Mouse (Mus musculus) CD8-positive naive resting alpha-beta T cell, adult 2 months (primary cell): ENCODE measurements around the gene Psmb8.
"Not testable (repeated sequence)": the region's sequence is repeated elsewhere in the genome, so short reads cannot be mapped to it uniquely, and the experiment has no call there.

Experiments
- DNase-seq, 2 experiments: peaks; one replicate each; pipeline ENCODE4 v3.0.0; 2022; ENCODE audit warnings: low read depth in 2 of 2, low spot score in 2 of 2

Gene Psmb8

DNA sequence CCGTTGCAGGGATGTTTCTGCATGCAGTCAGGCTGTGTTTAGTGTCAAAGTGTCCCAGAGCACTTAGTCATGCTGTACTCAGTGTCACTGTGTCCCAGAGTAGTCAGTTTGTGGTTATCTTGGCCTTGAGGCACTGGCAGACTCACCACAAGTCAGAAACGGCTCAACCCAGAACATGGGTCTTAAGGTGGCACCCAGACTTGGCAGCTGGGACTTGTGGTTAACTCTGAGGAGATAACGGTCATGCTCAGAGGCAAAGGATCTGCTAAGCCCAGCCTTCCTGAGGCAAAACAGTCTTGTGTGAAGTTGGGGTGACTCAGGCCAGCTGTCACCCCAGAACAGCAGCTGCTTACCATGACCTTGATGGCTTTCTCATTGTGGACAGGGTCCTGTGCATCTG, 13.1 kb downstream of the Psmb8 start:
- no peak for DNase-seq

DNA sequence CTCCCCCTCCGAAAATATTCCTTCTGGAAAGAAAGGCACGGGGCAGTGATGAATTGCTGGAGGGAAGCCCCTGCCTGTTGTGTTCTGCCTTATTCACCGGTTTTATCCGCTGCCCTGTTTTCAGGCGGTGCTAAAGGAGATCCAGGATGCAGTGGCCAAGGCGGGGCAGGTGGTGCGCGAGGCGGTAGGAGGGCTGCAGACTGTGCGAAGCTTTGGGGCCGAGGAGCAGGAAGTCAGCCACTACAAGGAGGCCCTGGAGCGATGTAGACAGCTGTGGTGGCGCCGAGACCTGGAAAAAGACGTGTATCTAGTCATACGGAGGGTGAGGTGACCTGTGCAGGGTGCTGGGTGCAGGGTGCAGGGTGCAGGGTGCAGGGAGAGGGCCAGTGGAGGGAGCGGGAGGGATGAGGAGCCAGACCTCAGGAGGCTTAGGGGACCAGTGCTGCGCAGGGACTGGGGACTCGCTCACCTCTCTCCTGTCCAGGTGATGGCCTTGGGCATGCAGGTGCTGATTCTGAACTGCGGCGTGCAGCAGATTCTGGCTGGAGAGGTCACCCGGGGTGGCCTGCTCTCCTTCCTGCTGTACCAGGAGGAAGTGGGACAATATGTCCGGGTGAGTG, 14.3 kb downstream of the Psmb8 start:
- peak in 1 of 2 experiments; percentile 42 for DNase-seq

DNA sequence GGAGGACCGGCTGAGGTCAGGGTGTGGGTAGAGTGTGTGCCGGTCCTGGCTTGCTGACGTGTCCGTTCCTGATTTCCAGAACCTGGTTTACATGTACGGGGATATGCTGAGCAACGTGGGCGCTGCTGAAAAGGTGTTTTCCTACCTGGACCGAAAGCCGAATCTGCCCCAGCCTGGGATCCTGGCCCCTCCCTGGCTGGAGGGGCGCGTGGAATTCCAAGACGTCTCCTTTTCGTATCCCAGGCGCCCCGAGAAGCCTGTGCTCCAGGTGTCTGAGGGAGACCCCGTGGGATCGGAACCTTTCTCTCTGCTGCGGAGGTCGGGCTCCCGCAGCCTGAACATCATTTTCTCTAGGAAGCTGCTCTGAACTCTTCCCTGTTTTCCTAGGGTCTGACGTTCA, 16.4 kb downstream of the Psmb8 start:
- DNase-seq: no peak

DNA sequence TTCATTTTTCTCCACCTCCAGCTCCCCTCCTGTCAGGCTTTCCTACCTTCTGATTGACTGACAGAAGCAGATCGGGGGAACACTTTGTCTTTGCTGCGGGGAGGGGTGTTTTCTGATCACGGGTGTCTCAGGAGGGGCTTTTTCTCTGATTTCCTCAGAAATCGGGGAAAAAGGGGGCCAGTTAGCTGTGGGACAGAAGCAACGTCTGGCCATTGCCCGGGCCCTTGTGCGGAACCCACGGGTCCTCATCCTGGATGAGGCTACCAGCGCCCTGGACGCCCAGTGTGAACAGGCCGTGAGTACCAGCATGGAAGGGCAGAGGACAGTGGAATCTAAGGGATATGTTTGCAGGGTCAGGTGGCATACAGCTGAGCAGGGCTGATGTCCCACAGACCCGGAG, 17.7 kb downstream of the Psmb8 start:
- DNase-seq: no peak

DNA sequence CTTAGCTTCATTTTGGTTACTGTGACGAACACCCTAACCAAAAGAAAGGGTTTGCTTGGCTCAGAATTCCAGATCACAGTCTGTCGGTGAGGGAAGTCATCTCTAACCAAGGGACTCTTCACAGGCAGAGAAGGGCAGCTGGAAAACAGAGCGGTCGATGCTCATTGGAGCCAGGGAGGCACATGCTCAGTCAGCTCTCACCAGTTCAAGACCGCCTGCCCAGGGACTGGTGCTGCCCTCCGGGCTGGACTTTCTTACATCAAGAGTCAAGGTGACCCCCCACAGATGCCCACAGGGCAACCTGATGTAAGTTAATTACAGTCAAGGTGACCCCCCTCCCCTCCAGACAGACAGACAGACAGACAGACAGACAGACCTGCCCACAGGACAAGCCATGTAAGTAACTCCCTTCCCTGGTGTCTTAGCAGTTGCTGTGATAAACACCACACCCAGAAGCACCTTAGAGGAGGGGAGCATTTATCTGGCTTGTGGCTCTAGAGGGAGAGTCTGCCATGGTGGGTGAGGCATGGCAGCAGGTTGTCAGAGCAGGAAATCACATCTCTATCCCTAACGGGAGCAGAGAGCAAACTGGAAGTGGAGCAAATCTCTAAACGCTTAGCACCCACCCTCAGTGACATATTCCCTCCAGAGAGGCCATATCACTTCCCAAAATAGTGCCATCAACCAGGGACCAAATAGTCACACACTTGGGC, 19.9 kb downstream of the Psmb8 start:
- DNase-seq: peak in 1 of 2 experiments; percentile 0

DNA sequence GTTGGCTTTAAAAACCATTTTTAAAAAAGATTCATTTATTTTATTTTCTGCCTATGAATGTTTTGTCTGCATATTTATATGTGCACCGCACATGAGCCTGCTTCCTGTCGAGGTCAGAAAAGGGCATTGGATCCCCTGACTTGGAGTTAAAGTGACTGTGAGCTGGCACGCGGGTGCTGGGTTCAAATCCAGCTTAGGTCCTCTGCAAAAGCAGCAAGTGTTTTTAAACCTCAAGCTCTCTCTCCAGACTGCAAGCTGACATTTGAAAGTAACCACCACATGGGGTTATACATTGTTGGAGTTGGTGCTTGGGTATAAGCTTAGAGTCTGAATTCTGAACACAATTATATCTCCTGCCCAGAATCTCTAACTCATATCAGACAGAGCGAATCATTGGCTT, 20.5 kb downstream of the Psmb8 start:
- DNase-seq: no peak

DNA sequence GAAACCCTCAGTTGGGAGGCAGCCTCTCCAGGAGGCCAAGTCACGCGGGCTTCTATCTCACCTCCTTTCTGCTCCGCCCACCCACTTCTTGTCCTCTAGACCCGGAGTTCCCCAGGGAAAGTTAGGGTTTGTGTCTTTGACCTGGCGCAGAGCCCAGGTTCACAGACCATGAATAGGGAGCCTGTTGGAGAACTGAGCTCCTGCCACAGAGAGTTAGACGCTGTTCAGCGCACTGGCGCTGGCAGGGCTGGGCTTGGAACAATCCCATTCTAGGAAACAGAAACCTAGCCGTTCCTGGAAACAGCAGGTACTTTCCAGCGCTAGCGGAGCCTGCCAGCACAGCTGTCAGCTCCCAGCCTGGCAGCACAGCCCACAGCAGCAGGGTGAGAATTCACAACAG, 21.2 kb downstream of the Psmb8 start:
- DNase-seq: no peak

DNA sequence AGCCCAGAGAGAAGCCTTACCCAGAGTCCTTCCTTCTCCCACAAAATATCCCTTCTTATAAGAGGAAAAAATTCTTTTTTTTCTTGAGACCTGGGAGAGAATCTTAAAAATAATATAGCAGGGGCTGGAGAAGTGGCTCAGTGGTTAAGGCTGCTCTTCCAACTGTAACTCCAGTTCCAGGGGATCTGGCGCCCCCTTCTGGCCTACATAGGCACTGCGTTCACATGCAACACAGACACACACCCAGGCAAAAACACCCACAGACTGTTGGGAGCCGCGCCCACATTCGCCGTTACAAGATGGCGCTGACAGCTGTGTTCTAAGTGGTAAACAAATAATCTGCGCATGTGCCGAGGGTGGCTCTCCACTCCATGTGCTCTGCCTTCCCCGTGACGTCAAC, 21.6 kb downstream of the Psmb8 start:
- DNase-seq: peak; percentile 75 to 86

DNA sequence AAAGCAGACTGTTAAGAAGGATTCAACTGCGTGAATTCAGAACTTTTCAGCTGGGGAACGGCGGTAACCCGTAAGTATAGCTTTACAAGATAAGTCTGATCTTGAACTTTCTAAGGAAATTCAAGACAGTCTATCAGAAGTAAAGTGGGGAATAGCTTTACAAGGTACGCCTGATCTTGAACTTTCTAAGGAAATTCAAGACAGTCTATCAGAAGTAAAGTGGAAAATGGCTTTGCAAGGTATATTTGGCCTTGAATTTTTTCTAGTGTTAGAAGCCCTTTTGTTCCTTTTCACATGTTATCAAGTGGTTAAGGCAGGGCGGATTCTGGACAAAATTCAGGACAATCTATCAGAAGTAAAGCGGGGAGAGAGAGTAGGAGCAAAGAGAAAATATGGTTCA, 22.3 kb downstream of the Psmb8 start:
- DNase-seq: peak; percentile 33 to 62

DNA sequence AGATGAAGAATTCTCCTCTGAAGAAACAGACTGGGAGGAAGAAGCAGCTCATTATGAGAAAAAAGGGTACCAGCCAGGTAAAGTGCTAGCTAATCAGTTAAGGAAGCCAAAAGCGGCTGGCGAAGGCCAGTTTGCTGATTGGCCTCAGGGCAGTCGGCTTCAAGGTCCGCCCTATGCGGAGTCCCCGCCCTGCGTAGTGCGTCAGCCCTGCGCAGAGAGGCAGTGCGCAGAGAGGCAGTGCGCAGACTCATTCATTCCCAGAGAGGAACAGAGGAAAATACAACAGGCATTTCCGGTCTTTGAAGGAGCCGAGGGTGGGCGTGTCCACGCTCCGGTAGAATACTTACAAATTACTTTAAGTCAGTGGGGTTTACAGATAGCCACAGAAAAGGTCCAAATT, 22.9 kb downstream of the Psmb8 start:
- not testable (repeated sequence) for DNase-seq

DNA sequence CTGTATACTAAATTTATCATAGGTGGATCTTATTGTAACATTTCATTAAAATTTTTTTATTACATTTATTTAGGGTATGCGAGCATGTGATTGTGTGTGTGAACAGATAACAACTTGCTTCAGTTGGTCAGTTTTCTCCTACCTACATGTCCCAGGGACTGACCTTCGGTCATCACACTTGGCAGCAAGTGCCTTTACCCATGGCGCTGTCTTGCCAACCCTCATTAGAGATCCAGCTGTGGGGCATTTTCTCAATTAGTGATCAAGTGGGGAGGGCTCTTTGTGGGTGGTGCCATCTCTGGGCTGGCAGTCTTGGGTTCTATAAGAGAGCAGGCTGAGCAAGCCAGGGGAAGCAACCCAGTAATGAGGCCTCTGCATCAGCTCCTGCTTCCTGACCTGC, 27.3 kb downstream of the Psmb8 start:
- no peak for DNase-seq

DNA sequence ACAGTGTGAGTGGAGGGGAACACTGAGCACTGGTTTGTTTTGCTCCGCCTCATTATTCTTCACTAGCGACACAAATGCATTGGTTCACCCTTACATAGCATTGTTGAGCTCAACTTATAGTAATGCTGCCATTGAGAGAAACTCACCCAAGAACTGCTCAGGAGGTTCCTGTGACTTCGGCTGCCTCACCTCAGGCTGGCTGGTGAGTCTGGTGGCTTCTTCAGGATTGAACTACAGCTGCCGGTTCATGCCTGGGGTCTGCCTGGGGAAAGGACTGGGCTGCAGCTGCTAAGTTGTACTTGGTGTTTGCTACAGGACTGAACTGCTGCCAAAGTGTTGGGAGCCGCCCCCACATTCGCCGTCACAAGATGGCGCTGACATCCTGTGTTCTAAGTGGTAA, 27.9 kb downstream of the Psmb8 start:
- DNase-seq: no peak

DNA sequence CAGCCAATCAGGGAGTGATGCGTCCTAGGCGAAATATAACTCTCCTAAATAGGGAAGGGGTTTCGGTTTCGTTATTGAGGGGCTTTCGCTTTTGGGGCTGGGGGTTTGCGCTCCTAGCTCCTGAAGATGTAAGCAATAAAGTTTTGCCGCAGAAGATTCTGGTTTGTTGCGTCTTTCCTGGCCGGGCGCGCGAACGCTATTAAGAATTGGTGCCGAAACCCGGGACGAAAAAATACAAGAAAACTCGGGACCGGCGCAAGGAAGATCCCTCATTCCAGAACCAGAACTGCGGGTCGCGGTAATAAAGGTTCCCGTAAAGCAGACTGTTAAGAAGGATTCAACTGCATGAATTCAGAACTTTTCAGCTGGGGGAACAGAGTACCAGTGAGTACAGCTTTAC, 28.4 kb downstream of the Psmb8 start:
- not testable (repeated sequence) for DNase-seq

DNA sequence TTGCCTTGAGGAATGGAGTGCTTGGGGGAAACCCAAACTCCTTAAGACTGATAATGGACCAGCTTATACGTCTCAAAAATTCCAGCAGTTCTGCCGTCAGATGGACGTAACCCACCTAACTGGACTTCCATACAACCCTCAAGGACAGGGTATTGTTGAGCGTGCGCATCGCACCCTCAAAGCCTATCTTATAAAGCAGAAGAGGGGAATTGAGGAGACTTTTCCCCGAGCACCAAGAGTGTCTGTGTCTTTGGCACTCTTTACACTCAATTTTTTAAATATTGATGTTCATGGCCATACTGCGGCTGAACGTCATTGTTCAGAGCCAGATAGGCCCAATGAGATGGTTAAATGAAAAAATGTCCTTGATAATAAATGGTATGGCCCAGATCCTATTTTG, 33.5 kb downstream of the Psmb8 start:
- not testable (repeated sequence) for DNase-seq

DNA sequence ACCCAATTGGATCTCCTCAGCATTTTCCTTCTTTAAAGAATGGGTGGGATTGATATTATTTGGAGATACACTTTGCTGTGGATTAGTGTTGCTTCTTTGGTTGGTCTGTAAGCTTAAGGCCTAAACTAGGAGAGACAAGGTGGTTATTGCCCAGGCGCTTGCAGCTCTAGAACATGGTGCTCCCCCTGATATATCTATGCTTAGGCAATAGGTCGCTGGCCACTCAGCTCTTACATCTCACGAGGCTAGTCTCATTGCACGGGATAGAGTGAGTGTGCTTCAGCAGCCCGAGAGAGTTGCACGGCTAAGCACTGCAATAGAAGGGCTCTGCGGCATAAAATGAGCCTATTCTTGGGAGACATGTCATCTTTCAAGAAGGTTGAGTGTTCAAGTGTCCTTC, 34.5 kb downstream of the Psmb8 start:
- not testable (repeated sequence) for DNase-seq

DNA sequence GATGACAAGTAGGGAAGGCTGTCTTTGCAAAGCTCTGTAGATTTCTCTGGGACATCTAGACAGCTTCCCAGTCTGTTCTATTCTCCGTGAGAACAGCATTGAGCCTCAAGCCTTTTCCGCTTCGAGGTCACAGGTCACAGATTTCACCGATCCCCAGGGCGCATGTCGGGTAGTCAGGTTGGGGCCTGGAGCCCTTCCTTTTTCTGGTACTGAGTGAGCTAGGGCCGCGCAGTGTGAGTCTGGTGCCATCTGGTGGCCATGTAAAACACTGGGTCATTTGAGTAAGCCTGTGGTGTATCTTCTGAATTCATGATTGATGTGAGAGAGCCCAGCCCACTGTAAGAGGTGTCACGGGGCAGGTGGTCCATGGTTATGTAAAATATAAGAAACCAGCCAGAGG, 37.4 kb downstream of the Psmb8 start:
- DNase-seq: peak; percentile 82 to 88

DNA sequence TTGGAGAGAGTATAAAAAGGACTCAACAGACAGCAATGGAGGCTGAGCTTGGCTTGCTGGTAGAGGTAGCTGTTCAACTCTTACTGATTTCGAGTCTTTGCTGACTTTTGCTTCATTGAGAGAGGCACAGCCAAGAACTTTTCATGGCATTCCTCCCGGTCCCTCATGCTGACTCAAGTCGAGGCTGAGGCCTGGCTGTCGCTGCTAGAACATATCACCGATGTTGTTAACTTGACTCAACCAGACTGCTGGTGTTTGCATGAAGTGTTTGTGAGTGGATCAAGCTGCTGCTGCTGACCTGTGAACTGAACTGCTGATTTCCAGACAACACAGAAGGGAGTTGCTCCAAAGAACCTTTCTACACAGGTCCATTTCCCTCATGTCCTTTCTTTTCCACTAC, 39.2 kb downstream of the Psmb8 start:
- no peak for DNase-seq

DNA sequence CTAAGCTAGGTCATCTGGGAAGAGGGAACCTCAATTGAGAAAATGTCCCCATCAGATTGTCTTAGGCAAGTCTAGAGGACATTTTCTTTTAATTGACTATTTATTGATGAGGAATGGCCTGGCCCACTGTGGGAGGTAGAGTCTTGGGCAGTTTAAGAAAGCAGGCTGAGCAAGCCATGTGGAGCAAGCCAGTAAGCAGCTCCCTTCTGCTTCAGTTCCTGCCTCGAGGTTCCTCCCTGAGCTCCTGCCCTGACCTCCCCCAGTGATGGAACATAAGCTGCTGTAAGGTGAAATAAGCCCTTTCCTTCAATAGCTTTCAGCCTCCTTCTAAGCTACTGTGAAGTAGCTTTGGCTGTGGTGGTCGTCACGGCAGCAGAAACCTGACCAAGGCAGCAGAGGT, 40.2 kb downstream of the Psmb8 start:
- DNase-seq: no peak

DNA sequence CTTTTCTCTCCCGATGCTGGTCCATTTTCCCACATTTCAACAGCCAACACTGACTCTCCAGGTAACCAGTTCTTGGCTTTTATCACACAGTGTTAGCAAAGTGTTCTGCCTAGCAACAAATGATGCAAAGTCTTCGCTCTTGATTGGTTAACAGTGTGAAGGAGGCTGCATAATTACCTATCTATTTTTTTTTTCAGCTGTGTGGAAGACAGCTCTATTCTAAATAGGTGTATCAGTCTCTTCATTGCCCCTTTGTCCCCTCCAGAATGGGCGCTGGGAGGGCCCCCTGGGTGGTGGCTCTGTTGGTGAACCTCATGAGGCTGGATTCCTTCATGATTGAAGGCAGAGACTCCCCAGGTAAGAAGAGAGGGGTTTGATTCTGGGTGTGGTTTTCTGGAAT, 41.2 kb downstream of the Psmb8 start, which contains the start of gene H2-Ob:
H2-Ob (plus strand) TSS at position 198 of the 400 bp plus-strand sequence.
- peak; percentile 57 to 76 for DNase-seq

DNA sequence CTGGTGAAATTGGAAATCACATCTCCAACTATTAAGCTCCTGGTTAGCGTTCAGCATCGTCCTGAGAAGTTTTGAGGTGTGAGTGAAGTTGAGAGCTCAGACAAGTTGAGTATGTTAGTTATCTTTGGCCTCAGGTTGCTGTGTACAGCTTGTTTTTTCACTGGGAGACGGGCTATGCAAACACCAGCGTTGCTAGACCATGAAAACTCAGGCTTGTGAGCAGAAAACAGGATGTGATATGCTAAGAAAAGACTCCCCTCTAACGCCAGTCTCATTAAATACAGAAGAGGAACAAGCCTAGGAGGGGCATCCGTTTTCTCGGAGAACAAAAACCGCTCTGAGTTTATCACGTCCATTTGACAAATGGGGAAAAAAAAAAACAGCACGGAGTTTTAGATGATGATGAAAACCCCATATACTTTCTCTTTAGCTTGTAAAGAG, 42.1 kb downstream of the Psmb8 start:
- no peak for DNase-seq

DNA sequence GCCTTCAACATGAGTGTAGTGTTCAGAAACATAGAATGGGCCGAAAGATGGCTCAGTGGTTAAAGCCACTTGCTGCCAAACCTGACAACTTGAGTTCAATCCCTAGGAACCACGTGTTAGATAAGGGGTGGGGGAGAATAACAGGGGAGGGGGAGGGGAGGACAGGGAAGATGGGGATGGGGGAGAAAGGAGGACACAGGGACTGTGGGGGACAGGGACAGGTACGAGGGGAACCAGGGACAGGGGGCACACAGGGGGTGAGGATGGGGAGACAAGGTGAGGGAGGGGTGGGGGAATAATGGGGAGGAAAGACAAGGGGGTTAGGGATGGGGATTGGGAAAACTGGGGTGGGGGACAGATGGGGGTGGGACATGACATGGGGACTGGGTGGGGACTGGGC, 42.8 kb downstream of the Psmb8 start:
- DNase-seq: no peak

DNA sequence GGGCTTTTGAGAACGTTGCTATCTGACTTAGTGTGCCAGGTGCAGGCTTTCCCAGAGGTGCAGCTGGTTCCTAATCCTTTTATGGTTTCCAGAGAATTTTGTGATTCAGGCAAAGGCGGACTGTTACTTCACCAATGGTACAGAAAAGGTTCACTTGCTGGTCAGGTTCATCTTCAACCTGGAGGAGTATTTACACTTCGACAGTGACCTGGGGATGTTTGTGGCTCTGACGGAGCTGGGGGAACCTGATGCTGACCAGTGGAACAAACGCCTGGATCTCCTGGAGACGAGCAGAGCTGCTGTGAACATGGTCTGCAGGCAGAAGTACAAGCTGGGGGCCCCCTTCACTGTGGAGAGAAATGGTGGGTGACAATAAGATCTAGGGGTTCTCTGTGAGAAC, 43.4 kb downstream of the Psmb8 start:
- no peak for DNase-seq

DNA sequence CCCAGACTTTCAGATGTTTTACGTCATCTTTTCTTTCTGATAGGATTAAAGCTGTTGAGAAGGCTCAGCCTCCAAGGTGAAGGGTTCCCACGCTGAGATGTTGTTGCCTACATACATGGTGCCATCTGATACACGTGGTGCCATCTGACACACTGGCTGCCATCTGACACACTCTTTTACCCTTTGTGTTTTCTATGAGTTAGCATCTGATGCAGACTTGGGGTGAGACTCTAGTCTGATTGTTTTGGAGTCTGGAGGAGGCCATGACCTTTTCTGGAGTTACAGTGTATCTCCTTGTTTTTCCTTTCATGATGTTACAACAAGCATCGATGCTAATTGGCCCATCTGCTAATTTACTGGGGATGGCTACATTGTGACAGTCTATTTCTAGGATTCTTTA, 47.1 kb downstream of the Psmb8 start:
- peak in 1 of 2 experiments; percentile 0 for DNase-seq
